Mouse (Mus musculus) neural tube, embryonic 15.5 days (tissue): ENCODE measurements at regions not wholly inside any gene's neighbourhood (a gene's known extent, or its start where the extent isn't known, plus 50 kb on each side); places are given as distances from the start of the nearest gene placed in this dataset.

Experiments used
- ATAC-seq: fragments of 200-750 bp; cut with Nextera tagmentation; 2 replicates; pipeline ENCODE4 v1.8.0; 2017; ENCODE audit warnings: mild to moderate bottlenecking, moderate TSS enrichment, moderate library complexity; ENCODE audit not compliant: low FRiP score
- H3K27ac ChIP-seq: fragments of 300-500 bp; sonication (generic); replicated peaks from 2 replicates; pipeline ENCODE4 v1.5.1; 2015; ENCODE audit warnings: mild to moderate bottlenecking, inconsistent platforms
- H3K27me3 ChIP-seq: fragments of 300-500 bp; sonication (generic); replicated peaks from 2 replicates; pipeline ENCODE4 v1.6.1; 2015; ENCODE audit warnings: inconsistent platforms
- H3K36me3 ChIP-seq: fragments of 300-500 bp; sonication (generic); 2 replicates; pipeline ENCODE4 v1.6.1; 2015; ENCODE audit warnings: inconsistent platforms
- H3K4me1 ChIP-seq: fragments of 300-500 bp; sonication (generic); 2 replicates; pipeline ENCODE4 v1.6.1; 2015; ENCODE audit warnings: inconsistent platforms
- H3K4me2 ChIP-seq: fragments of 300-500 bp; sonication (generic); 2 replicates; pipeline ENCODE4 v1.6.1; 2015; ENCODE audit warnings: inconsistent platforms, mild to moderate bottlenecking, moderate library complexity
- H3K4me3 ChIP-seq: fragments of 300-500 bp; sonication (generic); replicated peaks from 2 replicates; pipeline ENCODE4 v1.5.1; 2015; ENCODE audit warnings: mild to moderate bottlenecking, inconsistent platforms
- H3K9ac ChIP-seq: fragments of 300-500 bp; sonication (generic); replicated peaks from 2 replicates; pipeline ENCODE4 v1.6.1; 2015; ENCODE audit warnings: mild to moderate bottlenecking, inconsistent platforms
- H3K9me3 ChIP-seq: fragments of 300-500 bp; sonication (generic); replicated peaks from 2 replicates; pipeline ENCODE4 v1.6.1; 2016; ENCODE audit warnings: inconsistent platforms
- WGBS: fragments of 180-500 bp; shearing (Covaris S2); methylation state at CpG from one replicate; pipeline ENCODE4 v1.1.7; 2015; ENCODE audit warnings: mixed read lengths; 5-methylcytosine and 5-hydroxymethylcytosine counted together

GRCm38 (mm10) chr13:42244240-42245086 is 56.8 kb upstream of the Edn1 start:
- no peak overlapping the region for H3K27ac ChIP-seq
- no peak overlapping the region for H3K4me2 ChIP-seq
- no peaks in the 10 kb centered on the region for H3K36me3 ChIP-seq
- H3K27me3 ChIP-seq = no peaks in the 10 kb centered on the region
- ATAC-seq = peak; percentile 70
- no peak overlapping the region for H3K9ac ChIP-seq
- 38% methylated on average over 7 of the region's 7 CpGs for WGBS
- H3K4me3 ChIP-seq = no peak overlapping the region
- peaks cover 6% of the 10 kb centered on the region for H3K4me1 ChIP-seq
- no peaks in the 10 kb centered on the region for H3K9me3 ChIP-seq

- ATAC-seq = no peak
- H3K4me1 ChIP-seq = peaks cover 6% of the 10 kb centered on the region
- no peak overlapping the region for H3K4me2 ChIP-seq
- no peaks in the 10 kb centered on the region for H3K27me3 ChIP-seq
- H3K9me3 ChIP-seq = no peaks in the 10 kb centered on the region
- no peak overlapping the region for H3K27ac ChIP-seq
- H3K4me3 ChIP-seq = no peak overlapping the region
- H3K36me3 ChIP-seq = no peaks in the 10 kb centered on the region
- no peak overlapping the region for H3K9ac ChIP-seq
- 86% methylated on average over 11 of the region's 11 CpGs for WGBS
Observed at GRCm38 (mm10) chr13:42245753-42246409, 55.4 kb upstream of the Edn1 start.
